Mouse (Mus musculus) stomach, postnatal 0 days (tissue): ENCODE data around the gene Ociad1. TPM values are rescaled to one million over a fixed set of nuclear protein-coding genes. Genes with fewer than 3 reads are reported as not detected.

Experiments used
- ATAC-seq: fragments of 200-750 bp; cut with Nextera tagmentation; 2 replicates; pipeline ENCODE4 v1.8.0; 2017; ENCODE audit not compliant: low FRiP score, low TSS enrichment
- DNase-seq: peaks from one replicate; pipeline ENCODE4 v3.0.0-alpha.2; 2016; ENCODE audit warnings: low spot score
- H3K27ac ChIP-seq: fragments of 300-500 bp; sonication (generic); replicated peaks from 2 replicates; pipeline ENCODE4 v1.5.1; 2014; ENCODE audit warnings: mild to moderate bottlenecking, control low read depth
- H3K27me3 ChIP-seq: fragments of 300-500 bp; sonication (generic); 2 replicates; pipeline ENCODE4 v1.6.1; 2014; ENCODE audit warnings: low read length; ENCODE audit not compliant: control insufficient read depth, insufficient read depth
- H3K36me3 ChIP-seq: fragments of 300-500 bp; sonication (generic); 2 replicates; pipeline ENCODE4 v1.6.1; 2014; ENCODE audit warnings: low read length, mixed read lengths; ENCODE audit not compliant: control insufficient read depth, insufficient read depth
- H3K4me1 ChIP-seq: fragments of 300-500 bp; sonication (generic); replicated peaks from 2 replicates; pipeline ENCODE4 v1.6.1; 2014; ENCODE audit warnings: antibody characterized with exemption; ENCODE audit not compliant: control insufficient read depth, insufficient read depth
- H3K4me2 ChIP-seq: fragments of 300-500 bp; sonication (generic); replicated peaks from 2 replicates; pipeline ENCODE4 v1.6.1; 2014; ENCODE audit warnings: low read depth, mild to moderate bottlenecking, control low read depth, moderate library complexity
- H3K4me3 ChIP-seq: fragments of 300-500 bp; sonication (generic); 2 replicates; pipeline ENCODE4 v1.5.1; 2014; ENCODE audit warnings: low read depth, low read length, control low read depth
- H3K9ac ChIP-seq: fragments of 300-500 bp; sonication (generic); 2 replicates; pipeline ENCODE4 v1.6.1; 2014; ENCODE audit warnings: mild to moderate bottlenecking, low read length, control low read depth, mixed read lengths
- H3K9me3 ChIP-seq: fragments of 300-500 bp; sonication (generic); 2 replicates; pipeline ENCODE4 v1.6.1; 2016; ENCODE audit warnings: low read length; ENCODE audit not compliant: control insufficient read depth
- CTCF ChIP-seq: IDR thresholded peaks from 2 replicates; pipeline ENCODE4 v1.5.1; 2016; ENCODE audit warnings: antibody characterized with exemption, low read depth, mild to moderate bottlenecking, moderate library complexity
- EP300 ChIP-seq: optimal IDR thresholded peaks from 2 replicates; pipeline ENCODE3; 2016; ENCODE audit warnings: antibody characterized with exemption
- WGBS: fragments of 180-500 bp; shearing (Covaris S2); extraction: QIAGEN DNeasy Blood & Tissue Kit; methylation state at CpG from one replicate; pipeline ENCODE4 v1.1.7; 2014; 5-methylcytosine and 5-hydroxymethylcytosine counted together
- polyA plus RNA-seq: library from polyadenylated mRNA; unstranded; fragments of >200 nt; fragmentation: Nextera tagmentation; extraction: Ambion mirVana; gene quantifications from 2 replicates; pipeline ENCODE4 v1.2.1, GENCODE M21; 2015

Gene Ociad1
- polyA plus RNA-seq, 1 experiment from 2014 or later = 169 TPM

- DNase-seq = peak; percentile 66
- TF ChIP-seq CTCF = peak; percentile 6; the same call in 1 of the 2 replicates
- no peak for TF ChIP-seq EP300
Measured at GRCm38 (mm10) chr5:73337961-73338831, 45.6 kb downstream of the Ociad1 start.

GRCm38 (mm10) chr5:73338832-73339163 lies 46.2 kb downstream of the Ociad1 start:
- TF ChIP-seq CTCF = no peak
- no peak for TF ChIP-seq EP300
- Histone ChIP-seq H3K27ac (peak overlapping the region; percentile 70; the same call in 1 of the 2 replicates), H3K4me1 (0 out of 2 replicates have a peak, but pooled peaks cover 2% of the 10 kb centered on the region), H3K9me3 (no peaks in the 10 kb centered on the region), H3K36me3 (no peaks in the 10 kb centered on the region), H3K27me3 (no peaks in the 10 kb centered on the region), H3K9ac (peak overlapping the region; percentile 77), H3K4me3 (peak overlapping the region; percentile 58), H3K4me2 (peak overlapping the region; percentile 86)
- ATAC-seq (peak; percentile 27; the same call in 1 of the 2 replicates), DNase-seq (peak; percentile 24)
- WGBS = 50% methylated on average over 14 of the region's 14 CpGs

More at GRCm38 (mm10) chr5:73337961-73338831, 45.6 kb downstream of the Ociad1 start:
- Histone ChIP-seq H3K9me3 (no peaks in the 10 kb centered on the region), H3K9ac (peak overlapping the region; percentile 77), H3K27ac (peak overlapping the region; percentile 70), H3K36me3 (no peaks in the 10 kb centered on the region), H3K4me3 (peak overlapping the region; percentile 58), H3K4me2 (peak overlapping the region; percentile 86), H3K4me1 (0 out of 2 replicates have a peak, but pooled peaks cover 2% of the 10 kb centered on the region), H3K27me3 (no peaks in the 10 kb centered on the region)
- 4% methylated on average over 22 of the region's 41 CpGs for WGBS
- ATAC-seq = peak; percentile 55

- Histone ChIP-seq H3K27ac (no peak overlapping the region), H3K9me3 (no peaks in the 10 kb centered on the region), H3K27me3 (no peaks in the 10 kb centered on the region), H3K4me3 (no peak overlapping the region), H3K4me1 (0 out of 2 replicates have a peak, but pooled peaks cover 2% of the 10 kb centered on the region), H3K36me3 (no peaks in the 10 kb centered on the region), H3K4me2 (no peak overlapping the region), H3K9ac (no peak overlapping the region)
- 87% methylated on average over 9 of the region's 9 CpGs for WGBS
- ATAC-seq (no peak), DNase-seq (no peak)
- TF ChIP-seq CTCF = no peak
- no peak for TF ChIP-seq EP300
Measured at GRCm38 (mm10) chr5:73339779-73340722, 47.5 kb downstream of the Ociad1 start.

GRCm38 (mm10) chr5:73340723-73341235 lies 48.2 kb downstream of the Ociad1 start, which contains the start of gene Ociad2:
Ociad2 (minus strand) TSS chr5:73341028.
- H3K27ac ChIP-seq = no peak within 1 kb of the TSS
- WGBS = 69% methylated on average over 8 of the region's 8 CpGs
- no peak within 1 kb of the TSS for H3K4me2 ChIP-seq
- no peak within 1 kb of the TSS for H3K9ac ChIP-seq
- no peak for TF ChIP-seq CTCF
- no peak for TF ChIP-seq EP300
- DNase-seq = no peak
- H3K9me3 ChIP-seq = no peaks in the 10 kb centered on the region
- 0 out of 2 replicates have a peak, but pooled peaks cover 2% of the 10 kb centered on the region for H3K4me1 ChIP-seq
- H3K36me3 ChIP-seq = no peaks in the 10 kb centered on the region
- no peaks in the 10 kb centered on the region for H3K27me3 ChIP-seq
- H3K4me3 ChIP-seq = no peak within 1 kb of the TSS
- ATAC-seq = no peak

- H3K4me3 ChIP-seq = no peak overlapping the region
- DNase-seq (no peak), ATAC-seq (no peak)
- WGBS = 77% methylated on average over 22 of the region's 22 CpGs
- no peak overlapping the region for H3K9ac ChIP-seq
- H3K4me2 ChIP-seq = no peak overlapping the region
- no peaks in the 10 kb centered on the region for H3K27me3 ChIP-seq
- no peaks in the 10 kb centered on the region for H3K9me3 ChIP-seq
- 0 out of 2 replicates have a peak, but pooled peaks cover 2% of the 10 kb centered on the region for H3K4me1 ChIP-seq
- no peaks in the 10 kb centered on the region for H3K36me3 ChIP-seq
- H3K27ac ChIP-seq = 0 out of 2 replicates have a peak overlapping the region, but pooled peaks have one; percentile 14
- TF ChIP-seq CTCF (no peak), EP300 (no peak)
Measured at GRCm38 (mm10) chr5:73342701-73343355, 50.2 kb downstream of the Ociad1 start.
